Mouse (Mus musculus) ES-E14 (cell line): ENCODE data around the gene Tnrc6c. TPM values are rescaled to one million over a fixed set of nuclear protein-coding genes. Genes with fewer than 3 reads are reported as not detected.
"Not testable (repeated sequence)": the region's sequence is repeated elsewhere in the genome, so short reads cannot be mapped to it uniquely, and the experiment has no call there.

Experiments
- DNase-seq: peaks from one replicate; pipeline ENCODE4 v3.0.0-alpha.2; 2013; ENCODE audit warnings: low read depth, low spot score
- H3K27ac ChIP-seq: 2 replicates; pipeline ENCODE4 v1.5.1; 2012; ENCODE audit warnings: low read depth, mild to moderate bottlenecking, low read length, moderate library complexity, mixed read lengths; ENCODE audit not compliant: poor library complexity, insufficient read depth, severe bottlenecking
- H3K36me3 ChIP-seq: 2 replicates; pipeline ENCODE4 v1.6.1; 2012; ENCODE audit warnings: mild to moderate bottlenecking, low read length, moderate library complexity, mixed read lengths; ENCODE audit not compliant: control insufficient read depth, poor library complexity, insufficient read depth, severe bottlenecking
- H3K4me1 ChIP-seq, 2 experiments: fragments of 150-350 bp in 1 of 2; sonication (generic) in 1 of 2; 2 replicates each; pipeline ENCODE4 v1.6.1; 2012; ENCODE audit warnings: low read length in 2 of 2, mild to moderate bottlenecking in 1 of 2, mixed read lengths in 1 of 2; ENCODE audit not compliant: control insufficient read depth in 2 of 2, insufficient read depth in 2 of 2, poor library complexity in 1 of 2
- H3K4me3 ChIP-seq, 2 experiments: fragments of 150-350 bp in 1 of 2; sonication (generic) in 1 of 2; 2 replicates each; pipeline ENCODE4 v1.5.1; 2012; ENCODE audit warnings: low read length in 2 of 2, low read depth in 1 of 2, mild to moderate bottlenecking in 1 of 2, mixed read lengths in 1 of 2; ENCODE audit not compliant: insufficient read depth in 1 of 2, poor library complexity in 1 of 2, severe bottlenecking in 1 of 2
- H3K9ac ChIP-seq: 2 replicates; pipeline ENCODE4 v1.6.1; 2012; ENCODE audit warnings: low read depth, mild to moderate bottlenecking, low read length, mixed read lengths; ENCODE audit not compliant: poor library complexity, insufficient read depth, severe bottlenecking
- H3K9me3 ChIP-seq: fragments of 150-350 bp; sonication (generic); 2 replicates; pipeline ENCODE4 v1.6.1; 2012; ENCODE audit warnings: low read depth, mild to moderate bottlenecking, low read length; ENCODE audit not compliant: control insufficient read depth, insufficient read depth
- CHD2 ChIP-seq: IDR thresholded peaks from 2 replicates; pipeline ENCODE4 v1.6.1; 2014; ENCODE audit warnings: mild to moderate bottlenecking, low read depth, low read length, inconsistent platforms
- HCFC1 ChIP-seq: IDR thresholded peaks from 2 replicates; pipeline ENCODE4 v1.6.1; 2012; ENCODE audit warnings: low read length, inconsistent platforms, borderline replicate concordance; ENCODE audit not compliant: insufficient read depth
- MAFK ChIP-seq: IDR thresholded peaks from 2 replicates; pipeline ENCODE4 v1.6.1; 2014; ENCODE audit warnings: mild to moderate bottlenecking, low read depth, low read length, inconsistent platforms; ENCODE audit not compliant: insufficient read depth
- ZC3H11A ChIP-seq: IDR thresholded peaks from 2 replicates; pipeline ENCODE4 v1.6.1; 2012; ENCODE audit warnings: low read depth, mild to moderate bottlenecking, inconsistent platforms, low read length, borderline replicate concordance
- ZNF384 ChIP-seq: IDR thresholded peaks from 2 replicates; pipeline ENCODE4 v1.6.1; 2012; ENCODE audit warnings: low read depth, low read length, inconsistent platforms
- in situ Hi-C, 2 experiments: fragments of 600-800 bp; cut with MboI; formaldehyde crosslinking; loops; one replicate each; pipeline ENCODE4 v1.15.1; 2025; ENCODE audit warnings: low sequenced_read_pairs in 2 of 2, inconsistent platforms in 1 of 2; ENCODE audit not compliant: unreplicated experiment in 2 of 2
- total RNA-seq: library from RNA; depleted of rRNA; stranded (reverse); fragments of 300-350 nt; gene quantifications from 2 replicates; pipeline ENCODE4 v1.2.3, GENCODE M21; 2012

Gene Tnrc6c
- total RNA-seq, 1 experiment, result 21.5 TPM

GRCm38 (mm10) chr11:117786294-117786693, 132.2 kb downstream of the Tnrc6c start:
- no peaks in the 10 kb centered on the region for H3K36me3 ChIP-seq
- H3K9me3 ChIP-seq, result no peaks in the 10 kb centered on the region
- TF ChIP-seq MAFK (no peak), ZC3H11A (peak; percentile 27; the same call in 1 of the 2 replicates)
- no peak overlapping the region for H3K9ac ChIP-seq
- no peak overlapping the region for H3K27ac ChIP-seq
- in situ Hi-C loops, result no loop called here
- H3K4me1 ChIP-seq, result peaks cover 10 to 29% of the 10 kb centered on the region in 2 experiments; a peak in 3 of 4 replicates
- no peak overlapping the region for H3K4me3 ChIP-seq
- DNase-seq, result no peak

GRCm38 (mm10) chr11:117788481-117788880, 134.4 kb downstream of the Tnrc6c start:
- H3K4me1 ChIP-seq, result peaks cover 8 to 29% of the 10 kb centered on the region in 2 experiments; a peak in 2 of 4 replicates
- H3K4me3 ChIP-seq, H3K27ac ChIP-seq, H3K9me3 ChIP-seq, H3K9ac ChIP-seq, H3K36me3 ChIP-seq, DNase-seq, in situ Hi-C loops: not testable (repeated sequence)

GRCm38 (mm10) chr11:117790286-117790685, 136.2 kb downstream of the Tnrc6c start:
- Histone ChIP-seq H3K27ac (no peak overlapping the region), H3K4me1 (peaks cover 4 to 27% of the 10 kb centered on the region in 2 experiments; a peak in 2 of 4 replicates), H3K4me3 (peak overlapping the region; percentile 5 to 9; a peak in 2 of 4 replicates), H3K9ac (0 out of 2 replicates have a peak overlapping the region, but pooled peaks have one; percentile 9), H3K36me3 (no peaks in the 10 kb centered on the region), H3K9me3 (no peaks in the 10 kb centered on the region)
- TF ChIP-seq CHD2, result no peak
- TF ChIP-seq ZNF384, result no peak
- no peak for TF ChIP-seq MAFK
- TF ChIP-seq ZC3H11A, result no peak; the same call in 1 of the 2 replicates
- TF ChIP-seq HCFC1, result no peak
- DNase-seq, result no peak
- in situ Hi-C loops, result no loop called here

- H3K9ac ChIP-seq, result no peak overlapping the region
Measured at GRCm38 (mm10) chr11:117790703-117791440, 136.8 kb downstream of the Tnrc6c start.

DNA sequence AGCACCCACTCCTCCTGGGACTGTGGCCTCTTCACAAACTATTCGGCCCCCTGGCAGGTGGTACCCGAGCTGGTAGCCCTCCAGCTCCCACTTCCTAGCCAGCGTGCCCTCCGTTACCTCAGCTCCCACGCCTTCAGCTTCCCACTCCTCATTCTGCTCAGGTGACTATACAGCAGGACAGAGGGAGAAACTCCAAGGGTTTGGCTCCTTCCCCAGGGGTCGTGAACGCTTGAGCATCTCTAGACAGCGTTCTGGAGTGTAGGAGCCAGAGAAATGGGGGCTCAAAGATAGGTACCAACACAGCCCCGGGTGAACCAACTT, 137.3 kb downstream of the Tnrc6c start:
- Histone ChIP-seq H3K4me1 (peaks cover 4 to 26% of the 10 kb centered on the region in 2 experiments; a peak in 2 of 4 replicates), H3K27ac (no peak overlapping the region), H3K36me3 (no peaks in the 10 kb centered on the region), H3K4me3 (no peak overlapping the region), H3K9me3 (no peaks in the 10 kb centered on the region), H3K9ac (no peak overlapping the region)
- no peak for DNase-seq
- TF ChIP-seq CHD2, result no peak
- no peak for TF ChIP-seq MAFK
- in situ Hi-C loops, result no loop called here

More at GRCm38 (mm10) chr11:117790703-117791440, 136.8 kb downstream of the Tnrc6c start:
- Histone ChIP-seq H3K36me3 (no peaks in the 10 kb centered on the region), H3K27ac (no peak overlapping the region), H3K4me3 (peak overlapping the region; percentile 2 to 3; a peak in 2 of 4 replicates), H3K4me1 (peaks cover 4 to 27% of the 10 kb centered on the region in 2 experiments; a peak in 2 of 4 replicates), H3K9me3 (no peaks in the 10 kb centered on the region)
- no peak for TF ChIP-seq CHD2
- no peak for TF ChIP-seq MAFK
- TF ChIP-seq ZC3H11A, result no peak
- TF ChIP-seq HCFC1, result no peak
- no peak for TF ChIP-seq ZNF384
- in situ Hi-C loops, result no loop called here
- no peak for DNase-seq
